Mouse (Mus musculus): ENCODE measurements around the gene Phactr2.

DNA sequence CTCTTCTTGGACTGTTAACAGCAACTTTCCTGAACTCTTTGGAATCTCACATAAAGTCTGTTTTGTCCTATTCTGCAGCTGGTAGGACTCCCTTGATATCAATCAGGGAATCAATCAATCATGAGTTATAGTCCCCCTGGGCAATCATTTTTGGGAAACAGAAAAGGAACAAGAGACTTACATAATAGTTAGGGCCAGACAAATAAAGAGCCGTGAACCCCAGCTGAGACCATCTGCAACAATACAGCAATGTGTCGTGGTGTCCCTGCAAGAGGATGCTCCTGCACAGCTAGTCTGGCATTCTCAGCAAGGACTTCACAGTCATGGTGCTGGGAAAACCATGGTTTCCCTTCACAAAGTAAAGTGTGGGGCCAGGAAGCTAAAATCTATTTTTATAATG, 182.2 kb downstream of the Phactr2 start:
- TF ChIP-seq CTCF (IDR thresholded peaks at IDR 0.05) (no peak), EP300 (IDR thresholded peaks at IDR 0.05) (no peak)

Measured in lung, postnatal 0 days (tissue).